Mouse (Mus musculus): ENCODE data around the gene Spats2l.

Gene Spats2l

DNA sequence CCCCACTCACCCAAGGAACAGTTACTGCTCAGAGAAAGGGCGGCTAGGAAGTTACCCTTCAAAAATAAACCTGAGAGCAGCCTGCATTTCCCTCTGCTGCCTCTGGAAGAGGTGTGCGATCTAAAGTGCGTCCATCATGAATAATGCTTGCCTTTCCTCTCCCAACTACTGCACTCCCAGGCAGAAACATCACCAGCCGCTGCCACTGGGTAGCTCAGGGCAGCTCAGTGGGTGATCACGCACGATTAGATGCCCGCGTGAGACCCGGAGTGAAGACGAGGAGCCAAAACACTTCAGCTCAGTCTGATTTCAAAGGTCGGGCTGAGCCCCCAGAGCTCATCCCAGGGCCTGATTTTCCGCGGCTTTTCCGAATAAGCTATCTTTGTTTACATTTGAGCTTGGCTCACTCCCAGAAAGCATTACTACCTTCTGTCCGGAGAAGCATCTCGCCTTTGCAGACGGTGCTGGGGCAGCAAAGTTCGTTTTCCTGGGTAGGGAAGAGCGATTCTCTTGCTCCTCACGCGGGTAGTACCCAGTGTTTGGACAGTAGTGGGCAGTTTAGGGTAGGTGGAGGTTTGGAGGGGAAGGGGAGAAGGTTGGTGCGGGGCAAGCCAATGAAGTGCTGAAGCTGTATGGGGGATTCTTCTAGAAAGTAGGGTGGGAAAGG is at the start of gene Spats2l:
Gene Spats2l, plus strand, starts transcription at position 162 of the 667 bp plus-strand sequence.
- peak; percentile 11 for DNase-seq (ENCODE audit: low spot score)

- no peak for DNase-seq (ENCODE audit: low spot score)
Observed at GRCm38 (mm10) chr1:57725268-57725667, 48.7 kb upstream of the Spats2l start.

- DNase-seq (ENCODE audit: low spot score) = no peak
Observed at GRCm38 (mm10) chr1:57735877-57736276, 38.1 kb upstream of the Spats2l start.

- DNase-seq (ENCODE audit: low spot score) = no peak
Observed at GRCm38 (mm10) chr1:57741740-57742139, 32.2 kb upstream of the Spats2l start.

DNA sequence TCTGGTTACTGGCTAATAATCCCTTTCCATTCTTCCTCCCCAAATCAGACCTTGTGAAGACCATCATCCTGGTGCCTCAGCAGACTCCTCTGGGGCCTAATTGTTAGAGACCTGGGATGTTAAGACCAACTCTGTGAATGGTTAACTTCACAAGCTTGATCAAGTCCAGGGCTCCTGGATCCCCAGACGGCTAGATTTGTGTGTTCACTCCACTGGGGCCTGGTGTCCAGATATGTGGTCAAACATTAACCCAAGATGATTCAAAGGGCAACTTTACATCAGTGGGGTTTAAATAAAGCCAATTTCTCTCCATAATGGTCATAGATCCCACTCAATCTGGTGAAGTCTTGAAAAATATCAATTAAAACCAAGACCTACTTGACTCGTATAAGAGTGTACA is 31.7 kb upstream of the Spats2l start:
- no peak for DNase-seq (ENCODE audit: low spot score)

GRCm38 (mm10) chr1:57751781-57752180 is 22.2 kb upstream of the Spats2l start:
- no peak for DNase-seq (ENCODE audit: low spot score)

DNA sequence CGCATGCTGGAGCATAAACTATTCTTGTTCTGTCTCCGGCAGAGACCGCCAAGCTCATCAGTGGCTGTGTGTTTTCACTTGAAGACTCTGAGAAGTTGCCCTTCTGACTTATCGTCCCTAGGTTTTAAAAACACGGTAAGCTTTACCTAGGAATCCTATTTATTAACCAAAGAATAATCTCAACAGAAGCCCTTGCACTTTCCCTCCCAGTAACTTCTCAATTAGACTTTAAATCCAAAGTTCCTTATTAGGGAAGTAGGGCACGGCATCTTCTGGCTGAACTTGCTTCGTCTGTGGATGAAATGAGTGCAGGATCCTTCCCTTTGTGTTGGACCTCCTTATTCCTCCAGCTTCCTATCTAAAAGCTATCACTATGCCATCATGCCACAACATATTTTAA is 7.6 kb upstream of the Spats2l start:
- DNase-seq (ENCODE audit: low spot score) = no peak

DNA sequence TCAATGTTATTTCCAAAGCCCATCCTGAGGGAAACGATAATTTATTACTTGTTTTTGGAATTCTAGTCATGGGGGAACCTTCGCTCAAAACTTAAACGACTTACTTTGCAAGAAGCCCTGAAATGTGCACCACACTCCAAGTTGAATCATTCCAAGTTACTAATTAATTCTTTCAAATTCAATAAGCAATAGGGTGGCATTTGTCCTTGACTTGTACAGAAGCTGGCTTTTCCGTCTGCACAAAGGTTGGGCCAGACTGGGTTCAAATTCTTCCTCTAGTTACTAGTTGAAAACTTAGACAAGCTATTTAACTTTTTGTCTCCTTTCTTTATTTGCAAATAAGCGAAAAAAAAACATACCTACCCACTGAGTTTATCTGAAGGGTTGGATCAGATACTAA is 636 bp upstream of the Spats2l start:
- no peak for DNase-seq (ENCODE audit: low spot score)

- peak; percentile 37 for DNase-seq (ENCODE audit: low spot score)
Observed at GRCm38 (mm10) chr1:57774668-57775495, 920 bp downstream of the Spats2l start.

DNA sequence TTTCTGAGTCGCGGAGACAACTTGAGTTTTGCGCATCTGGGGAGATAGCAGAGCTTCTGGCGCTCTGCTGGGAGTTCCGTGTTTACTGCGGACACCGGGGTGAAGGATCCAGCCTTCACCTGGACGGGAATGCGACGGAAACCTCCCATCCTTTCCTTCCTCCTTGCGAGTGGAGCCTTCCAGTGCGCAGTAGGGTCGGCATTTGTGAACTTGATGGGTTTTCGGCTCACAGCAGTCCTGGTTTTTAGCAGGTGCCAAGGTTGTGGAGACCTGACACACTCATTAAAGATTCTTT is 1.5 kb downstream of the Spats2l start:
- no peak for DNase-seq (ENCODE audit: low spot score)

- no peak for DNase-seq (ENCODE audit: low spot score)
Observed at GRCm38 (mm10) chr1:57776671-57777281, 2.8 kb downstream of the Spats2l start.

GRCm38 (mm10) chr1:57784300-57784699 is 10.3 kb downstream of the Spats2l start:
- no peak for DNase-seq (ENCODE audit: low spot score)

DNA sequence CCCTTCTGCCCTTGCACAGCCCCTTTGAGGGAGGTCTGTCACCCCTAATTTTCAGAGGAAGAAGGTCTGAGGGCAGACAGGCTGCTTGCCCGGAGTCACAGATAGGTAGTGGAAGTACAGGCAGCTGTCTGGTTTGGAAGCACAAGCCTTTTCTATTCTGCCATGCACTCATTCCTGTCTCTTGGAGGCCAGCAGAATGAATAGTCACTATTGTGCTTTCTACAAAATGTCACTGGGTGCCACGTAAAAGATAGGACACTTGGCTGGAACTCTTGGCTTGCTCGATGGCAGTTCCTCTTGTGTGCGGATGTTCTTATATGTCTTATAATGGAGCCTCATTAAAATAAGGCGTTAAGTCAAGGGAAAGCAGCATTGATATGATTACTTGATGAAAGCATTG is 15.9 kb downstream of the Spats2l start:
- no peak for DNase-seq (ENCODE audit: low spot score)

DNA sequence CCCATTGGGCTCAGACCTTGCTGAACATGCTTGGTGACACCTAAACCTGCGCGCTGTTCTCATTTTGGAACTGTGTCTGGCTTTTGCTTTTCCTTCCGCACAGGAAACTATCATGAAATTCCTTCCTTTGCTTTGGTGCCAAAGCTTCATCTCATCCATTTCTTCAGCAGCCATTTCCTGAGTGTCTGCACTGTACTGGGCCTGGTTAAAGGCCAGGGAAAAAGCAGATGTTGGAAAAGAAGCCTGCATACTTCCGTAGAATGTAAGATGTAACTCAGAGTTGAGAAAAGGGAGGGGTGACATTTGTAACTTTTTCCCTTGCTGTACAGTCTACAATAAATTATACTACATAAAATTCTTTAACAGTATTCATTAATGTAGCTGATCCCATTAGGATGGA is 18.2 kb downstream of the Spats2l start:
- DNase-seq (ENCODE audit: low spot score) = no peak

- no peak for DNase-seq (ENCODE audit: low spot score)
Observed at GRCm38 (mm10) chr1:57795838-57796237, 21.9 kb downstream of the Spats2l start.

DNA sequence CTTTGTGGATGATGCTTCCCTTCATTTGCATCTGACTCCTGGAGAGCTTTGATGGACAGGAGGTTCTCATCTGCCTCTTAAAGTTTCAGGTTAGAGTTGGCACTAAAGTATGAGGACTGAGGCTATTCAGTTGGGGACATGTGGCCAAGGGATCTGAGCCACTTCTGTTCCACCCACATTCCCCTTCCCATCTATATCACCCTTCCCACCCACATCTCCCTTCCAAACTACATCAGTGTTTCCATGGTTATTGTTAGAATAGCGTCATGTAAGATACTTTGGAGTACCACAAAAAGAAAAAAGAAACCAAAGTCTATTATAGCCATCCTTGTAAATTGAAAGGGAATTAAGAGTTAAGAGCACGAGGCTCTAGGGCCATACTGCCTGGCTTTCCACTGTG is 25.4 kb downstream of the Spats2l start:
- DNase-seq (ENCODE audit: low spot score) = no peak

- DNase-seq (ENCODE audit: low spot score) = no peak
Observed at GRCm38 (mm10) chr1:57800846-57801245, 26.9 kb downstream of the Spats2l start.

- DNase-seq (ENCODE audit: low spot score) = no peak
Observed at GRCm38 (mm10) chr1:57806126-57806525, 32.2 kb downstream of the Spats2l start.

DNA sequence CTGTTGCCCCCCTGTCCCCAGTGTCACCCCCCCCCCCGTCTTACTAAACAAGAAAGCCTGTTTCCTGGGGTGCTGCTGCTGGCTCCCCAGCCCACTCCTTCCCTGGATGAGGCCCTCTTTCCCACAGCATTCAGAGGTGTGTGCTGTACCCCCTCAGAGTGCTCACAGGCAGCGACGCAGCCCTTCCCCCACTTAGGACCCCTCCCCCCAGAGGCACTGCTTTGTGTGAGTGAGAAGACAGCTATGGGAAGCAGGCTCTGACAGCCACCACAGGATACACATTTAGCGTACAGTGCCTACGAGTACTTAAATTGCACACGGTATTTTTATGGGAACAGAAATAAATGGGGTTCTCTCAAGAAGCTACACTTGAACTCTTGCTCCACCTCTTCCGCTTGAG is 33.9 kb downstream of the Spats2l start:
- no peak for DNase-seq (ENCODE audit: low spot score)

GRCm38 (mm10) chr1:57810221-57810620 is 36.3 kb downstream of the Spats2l start:
- DNase-seq (ENCODE audit: low spot score) = no peak

DNA sequence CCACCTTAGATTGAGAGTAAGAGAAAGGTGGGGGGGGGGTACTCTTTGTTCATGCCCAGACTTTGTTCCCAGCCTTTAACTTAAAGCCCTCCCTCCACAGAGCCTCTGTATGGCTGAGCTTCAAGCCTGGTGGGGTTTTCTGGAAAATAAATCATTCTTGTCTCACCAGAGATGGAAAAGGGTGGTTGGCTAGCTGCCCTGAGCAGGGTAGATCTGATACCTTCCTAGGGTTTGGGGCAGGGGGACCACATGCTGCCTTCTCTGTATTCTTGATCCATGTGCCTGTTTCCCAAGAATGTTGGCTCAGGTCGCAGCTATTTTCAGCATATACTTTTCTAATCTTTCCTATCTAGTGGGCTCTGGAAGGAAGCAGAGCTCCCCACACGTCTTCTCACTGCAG is 43.1 kb downstream of the Spats2l start:
- no peak for DNase-seq (ENCODE audit: low spot score)

GRCm38 (mm10) chr1:57820428-57820997 is 46.6 kb downstream of the Spats2l start:
- no peak for DNase-seq (ENCODE audit: low spot score)

All from ovary, adult 18-20 months (tissue).